ENCODE assay signal across 9 mouse cellular contexts in genomic region chr14:30923375-30924105, GRCm38 (mm10). TPM values are rescaled to one million over a fixed set of nuclear protein-coding genes. Genes with fewer than 3 reads are reported as not detected.
DNase-seq lines count a peak whose midpoint lies in the region; ATAC-seq lines count a peak whose summit lies in the region.
"Had no signal": no experiment of that assay in that cellular context is flagged by ENCODE, and none has a peak within 500 bp of the region (broad histone marks: within the 10 kb centered on the region; RNA-seq: fewer than 3 reads in every experiment).

Itih3 (minus strand) TSS chr14:30923760.

- H3K27me3 ChIP-seq in forebrain, embryonic 16.5 days (replicated peaks; ENCODE audit: control insufficient read depth, insufficient read depth, low read length), result no peaks in the 10 kb centered on the region
- H3K27me3 ChIP-seq in forebrain, embryonic 15.5 days, result no peaks in the 10 kb centered on the region
- H3K27me3 ChIP-seq in midbrain, embryonic 16.5 days (ENCODE audit: control insufficient read depth, insufficient read depth, low read depth, low read length), result no peaks in the 10 kb centered on the region
- no peaks in the 10 kb centered on the region for H3K27me3 ChIP-seq in midbrain, embryonic 11.5 days (ENCODE audit: control insufficient read depth, insufficient read depth, low read length)

- intact Hi-C loops in left cerebral cortex, postnatal 14 days (cut with DNase I), result no loop called here

- H3K27ac ChIP-seq in forebrain, embryonic 16.5 days (ENCODE audit: low read length), result no peak within 1 kb of the TSS
- no peak within 1 kb of the TSS for H3K27ac ChIP-seq in forebrain, embryonic 15.5 days (replicated peaks)
- no peak within 1 kb of the TSS for H3K27ac ChIP-seq in midbrain, embryonic 16.5 days (ENCODE audit: low read length)
- H3K27ac ChIP-seq in midbrain, embryonic 11.5 days (ENCODE audit: low read depth, low read length), result no peak within 1 kb of the TSS

- peaks cover 3% of the 10 kb centered on the region; the same call in 1 of the 2 replicates for H3K4me1 ChIP-seq in forebrain, embryonic 16.5 days (replicated peaks; ENCODE audit: control insufficient read depth, insufficient read depth, low read length)
- H3K4me1 ChIP-seq in forebrain, embryonic 15.5 days, result peaks cover 10% of the 10 kb centered on the region
- no peaks in the 10 kb centered on the region for H3K4me1 ChIP-seq in midbrain, embryonic 16.5 days (ENCODE audit: control insufficient read depth, insufficient read depth, low read length)
- no peaks in the 10 kb centered on the region for H3K4me1 ChIP-seq in midbrain, embryonic 11.5 days (ENCODE audit: control insufficient read depth, insufficient read depth, low read length)

- H3K4me2 ChIP-seq in forebrain, embryonic 16.5 days (ENCODE audit: low read length), result no peak within 1 kb of the TSS
- no peak within 1 kb of the TSS for H3K4me2 ChIP-seq in forebrain, embryonic 15.5 days (replicated peaks)
- no peak within 1 kb of the TSS for H3K4me2 ChIP-seq in midbrain, embryonic 16.5 days (ENCODE audit: low read length)
- H3K4me2 ChIP-seq in midbrain, embryonic 11.5 days, result no peak within 1 kb of the TSS

- no peak for DNase-seq in midbrain, embryonic 11.5 days (ENCODE audit: low spot score, missing footprints)
- peak; percentile 35 to 62 for DNase-seq in left cerebral cortex, postnatal 14 days (ENCODE audit: low spot score in 2 of 2)
- DNase-seq in retina, embryonic 14.5 days (ENCODE audit: low spot score), result no peak
- no peak for DNase-seq in embryo, embryonic 9.5 days (ENCODE audit: extremely low spot score)

- no peak within 1 kb of the TSS for H3K9ac ChIP-seq in forebrain, embryonic 16.5 days (replicated peaks; ENCODE audit: low read depth, low read length)
- no peak within 1 kb of the TSS for H3K9ac ChIP-seq in forebrain, embryonic 15.5 days (replicated peaks)
- no peak within 1 kb of the TSS for H3K9ac ChIP-seq in midbrain, embryonic 16.5 days (ENCODE audit: low read depth, low read length)
- no peak within 1 kb of the TSS for H3K9ac ChIP-seq in midbrain, embryonic 11.5 days (ENCODE audit: low read length)

- no peak within 1 kb of the TSS for H3K4me3 ChIP-seq in forebrain, embryonic 16.5 days (replicated peaks; ENCODE audit: low read length)
- H3K4me3 ChIP-seq in forebrain, embryonic 15.5 days, result no peak within 1 kb of the TSS
- H3K4me3 ChIP-seq in midbrain, embryonic 16.5 days (ENCODE audit: low read depth, low read length), result no peak within 1 kb of the TSS
- H3K4me3 ChIP-seq in midbrain, embryonic 11.5 days (ENCODE audit: low read depth, low read length), result no peak within 1 kb of the TSS

- 0 out of 2 replicates have a peak, but pooled peaks have one; percentile 12 for ATAC-seq in forebrain, embryonic 16.5 days
- ATAC-seq in forebrain, embryonic 15.5 days (replicated peaks), result no peak
- ATAC-seq in midbrain, embryonic 16.5 days, result 0 out of 2 replicates have a peak, but pooled peaks have one; percentile 28
- ATAC-seq in midbrain, embryonic 11.5 days (ENCODE audit: low FRiP score), result no peak
- no peak for ATAC-seq in monocyte, adult 5-6 weeks (replicated peaks; ENCODE audit: insufficient number of reproducible peaks, low FRiP score, low TSS enrichment, poor library complexity, severe bottlenecking)
- ATAC-seq: forebrain, embryonic 14.5 days had no signal

- H3K36me3 ChIP-seq in forebrain, embryonic 16.5 days (ENCODE audit: control insufficient read depth, insufficient read depth), result no peaks in the 10 kb centered on the region
- no peaks in the 10 kb centered on the region for H3K36me3 ChIP-seq in forebrain, embryonic 15.5 days
- no peaks in the 10 kb centered on the region for H3K36me3 ChIP-seq in midbrain, embryonic 16.5 days (ENCODE audit: control insufficient read depth, insufficient read depth, low read length)
- H3K36me3 ChIP-seq in midbrain, embryonic 11.5 days (ENCODE audit: control insufficient read depth, insufficient read depth, low read length), result no peaks in the 10 kb centered on the region

- H3K9me3 ChIP-seq in forebrain, embryonic 16.5 days (ENCODE audit: control insufficient read depth, low read length), result no peaks in the 10 kb centered on the region
- H3K9me3 ChIP-seq in forebrain, embryonic 15.5 days, result no peaks in the 10 kb centered on the region
- no peaks in the 10 kb centered on the region for H3K9me3 ChIP-seq in midbrain, embryonic 16.5 days (replicated peaks; ENCODE audit: control insufficient read depth, low read length, poor library complexity, severe bottlenecking)
- no peaks in the 10 kb centered on the region for H3K9me3 ChIP-seq in midbrain, embryonic 11.5 days (ENCODE audit: control insufficient read depth, low read length)

- WGBS in forebrain, embryonic 16.5 days, result 69% methylated on average over 6 of the region's 6 CpGs
- WGBS in forebrain, embryonic 15.5 days, result 71% methylated on average over 6 of the region's 6 CpGs
- 73% methylated on average over 6 of the region's 6 CpGs for WGBS in midbrain, embryonic 16.5 days
- WGBS in midbrain, embryonic 11.5 days, result 76% methylated on average over 6 of the region's 6 CpGs

RNA-seq across cellular contexts. Expression of gene Itih3, which starts in this region (rescaled TPM):
- polyA plus RNA-seq in forebrain, embryonic 16.5 days (2015; fragmentation: Nextera tagmentation; extraction: Ambion mirVana), result 0.40 and 0.58 TPM in 2 replicates
- polyA plus RNA-seq in forebrain, embryonic 15.5 days (2015; fragmentation: Nextera tagmentation; extraction: Ambion mirVana), result 0.38 and 0.53 TPM in 2 replicates
- 1.1 and 2.6 TPM in 2 replicates for polyA plus RNA-seq in midbrain, embryonic 16.5 days (2015; fragmentation: Nextera tagmentation; extraction: Ambion mirVana)
- polyA plus RNA-seq in midbrain, embryonic 11.5 days (2014; fragmentation: Nextera tagmentation; extraction: Ambion mirVana), result 0.48 and 0.57 TPM in 2 replicates
- 10 to 100 TPM in 1 of 2 experiments, 1 to 10 TPM in 1; 8.1 to 12.0 TPM for total RNA-seq in left cerebral cortex, postnatal 14 days (2021)
- total RNA-seq in monocyte, adult 5-6 weeks (2017), result not detected in 3 replicates

Comparison
In these comparisons a context has a peak if more than half of its experiments do, and no peak if none do; other contexts are left out.
1. Peak in ATAC-seq in forebrain, embryonic 16.5 days; RNA of the gene not detected or under 1 TPM.
2. DNase-seq: peak in left cerebral cortex, postnatal 14 days (2 of 2); none in midbrain, embryonic 11.5 days (single experiment), retina, embryonic 14.5 days (single experiment) and embryo, embryonic 9.5 days (single experiment).